Mouse (Mus musculus): ENCODE measurements around the gene Sltm.
A peak's percentile ranks its signal among the peaks of the same experiment; 100 is the strongest.
"Not testable (repeated sequence)": the region's sequence is repeated elsewhere in the genome, so short reads cannot be mapped to it uniquely, and the experiment has no call there.

The Sltm gene

DNA sequence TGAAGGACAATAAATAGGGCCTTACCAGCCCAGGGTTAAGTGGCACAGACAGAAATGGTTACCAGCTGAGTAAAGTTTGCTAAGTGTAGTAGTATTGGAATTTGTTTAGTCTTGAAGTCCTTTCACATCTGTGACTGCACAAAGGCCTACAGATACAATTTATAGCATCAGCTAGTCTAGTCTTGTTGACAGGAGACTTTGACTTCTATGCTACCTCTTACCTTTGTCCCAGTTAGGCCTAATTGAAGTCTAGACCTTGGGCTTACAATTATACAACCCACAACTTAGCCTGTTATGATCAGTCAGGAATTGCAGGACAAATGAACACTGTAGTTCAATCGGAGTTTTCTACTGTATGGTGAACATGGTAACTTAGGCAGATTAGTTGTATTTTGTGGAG is 9.0 kb downstream of the Sltm start:
- no peak for DNase-seq (ENCODE audit: low read depth, low spot score)

DNA sequence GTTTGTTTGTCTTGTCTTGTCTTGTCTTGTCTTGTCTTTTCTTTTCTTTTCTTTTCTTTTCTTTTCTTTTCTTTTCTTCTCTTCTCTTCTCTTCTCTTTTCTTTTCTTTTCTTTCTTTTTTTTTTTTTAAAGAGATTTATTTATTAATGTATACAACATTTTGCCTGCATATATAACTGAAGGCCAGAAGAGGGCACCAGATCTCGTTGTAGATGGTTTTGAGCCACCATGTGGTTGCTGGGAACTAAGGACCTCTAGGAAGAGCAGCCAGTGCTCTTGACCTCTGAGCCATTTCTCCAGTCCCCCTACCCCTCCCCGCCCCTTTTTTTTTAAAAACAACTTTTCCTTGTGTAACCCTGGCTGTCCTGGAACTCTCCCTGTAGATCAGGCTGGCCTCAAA is 9.7 kb downstream of the Sltm start:
- not testable (repeated sequence) for DNase-seq (ENCODE audit: low read depth, low spot score)

DNA sequence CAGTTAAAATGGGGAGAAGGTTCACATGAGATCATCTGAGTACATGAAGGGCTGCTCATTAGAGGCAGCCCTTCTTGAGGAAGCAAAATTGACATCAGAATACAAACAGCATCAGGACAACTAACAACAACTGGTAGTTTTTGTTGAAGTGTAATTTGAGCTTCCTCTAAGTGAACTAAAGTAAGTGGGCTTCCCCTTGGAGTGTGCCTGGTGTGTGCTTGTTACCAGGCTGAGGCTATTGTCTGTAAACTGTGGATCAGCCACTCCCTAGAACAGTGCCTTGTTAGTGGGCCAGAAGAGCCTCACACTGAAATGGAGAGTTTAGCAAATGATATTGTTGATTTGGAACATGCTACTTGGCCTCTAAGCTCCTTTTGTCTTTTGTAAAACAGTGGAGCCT is 12.9 kb downstream of the Sltm start:
- no peak for DNase-seq (ENCODE audit: low read depth, low spot score)

DNA sequence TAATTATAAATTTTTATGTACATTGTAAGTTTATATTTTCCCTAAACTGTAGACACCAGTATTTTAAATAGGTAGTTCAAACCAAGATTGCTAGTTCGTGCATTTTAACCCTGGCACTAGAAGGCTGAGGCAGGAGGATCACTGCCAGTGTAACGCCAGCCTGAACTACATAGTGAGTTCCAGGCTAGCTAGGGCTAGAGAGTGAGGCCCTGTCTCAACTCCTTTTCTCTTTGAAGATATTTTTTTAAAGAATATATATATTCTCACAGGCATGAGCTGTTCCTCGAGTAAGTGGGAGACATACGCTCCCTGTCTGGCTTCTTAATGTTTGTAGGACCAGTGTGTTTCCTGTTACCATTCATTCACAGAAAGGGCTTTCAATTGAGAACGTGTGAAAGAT is 14.2 kb downstream of the Sltm start:
- no peak for DNase-seq (ENCODE audit: low read depth, low spot score)

DNA sequence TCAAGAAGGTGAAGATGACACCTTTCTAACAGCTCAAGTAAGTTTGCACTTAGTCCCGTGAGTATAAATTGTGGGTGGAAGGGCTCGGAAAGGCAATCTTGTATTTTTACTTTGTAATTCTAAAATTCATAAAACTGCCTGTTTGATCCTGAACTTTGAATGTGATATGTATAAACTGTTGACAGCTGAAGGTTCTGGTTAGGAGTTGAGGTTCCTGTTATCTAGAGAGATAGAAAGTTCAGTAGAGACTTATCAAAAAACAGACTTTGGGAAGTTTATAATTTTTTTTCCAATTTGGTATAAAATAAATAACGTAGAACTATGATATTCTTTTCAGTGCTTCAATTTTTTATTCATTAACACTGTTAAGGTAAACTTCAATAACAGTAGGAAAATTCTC is 20.3 kb downstream of the Sltm start:
- DNase-seq (ENCODE audit: low read depth, low spot score): no peak

DNA sequence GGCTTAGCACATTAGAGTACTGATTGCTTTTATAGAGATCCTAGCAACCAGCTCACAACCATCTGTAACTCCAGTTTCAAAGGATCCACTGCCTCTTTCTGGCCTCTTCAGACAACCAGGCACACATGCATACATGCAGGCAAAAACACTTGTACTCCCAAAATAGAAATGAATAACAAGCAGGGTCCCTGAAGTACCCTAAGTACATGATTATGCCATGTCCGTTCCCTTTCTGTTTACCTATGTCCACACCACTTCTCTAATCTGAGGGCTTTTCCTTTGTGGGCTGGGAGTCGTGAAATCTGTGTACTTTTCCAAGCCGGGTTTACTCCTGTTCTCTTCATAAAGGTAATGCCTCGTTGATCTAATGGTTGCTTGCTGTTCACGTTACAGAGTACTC is 25.1 kb downstream of the Sltm start:
- DNase-seq (ENCODE audit: low read depth, low spot score): no peak

DNA sequence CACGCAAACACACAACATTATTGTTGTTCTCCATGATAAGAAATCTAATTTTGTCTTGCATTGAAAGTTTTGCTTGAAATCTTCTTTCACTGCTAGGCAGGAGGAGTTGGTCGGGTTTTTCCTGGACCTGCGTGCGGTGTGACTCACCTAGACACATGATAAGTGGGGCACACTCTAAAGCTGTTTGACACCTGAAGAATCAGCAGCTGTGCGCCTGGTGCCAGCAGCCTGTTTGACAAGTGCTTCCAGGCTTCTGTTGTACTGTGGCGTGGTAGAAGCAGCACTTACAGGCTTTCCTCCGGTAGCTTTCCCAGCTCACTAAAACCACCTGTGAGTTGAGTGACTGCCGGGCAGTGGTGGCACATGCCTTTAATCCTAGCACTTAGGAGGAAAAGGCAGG is 27.8 kb downstream of the Sltm start:
- DNase-seq (ENCODE audit: low read depth, low spot score): no peak

DNA sequence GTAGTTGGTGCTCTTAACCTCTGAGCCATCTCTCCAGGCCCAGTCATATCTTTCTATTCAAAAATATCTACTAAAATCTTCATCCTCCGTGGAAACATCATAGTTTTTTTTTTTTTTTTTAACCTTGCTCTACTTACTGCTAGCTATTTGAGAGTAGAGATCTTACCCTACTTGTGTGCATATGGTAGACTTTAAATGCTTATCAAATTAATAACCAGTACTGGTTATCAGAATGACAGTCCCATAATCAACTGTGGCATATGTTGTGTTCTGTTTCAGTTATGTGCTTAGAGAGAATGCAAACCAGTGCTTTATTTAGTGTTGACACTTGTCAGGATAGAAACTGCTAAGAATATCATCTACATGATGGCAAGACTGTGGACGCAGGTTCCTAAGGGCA is 35.6 kb downstream of the Sltm start:
- DNase-seq (ENCODE audit: low read depth, low spot score): no peak

DNA sequence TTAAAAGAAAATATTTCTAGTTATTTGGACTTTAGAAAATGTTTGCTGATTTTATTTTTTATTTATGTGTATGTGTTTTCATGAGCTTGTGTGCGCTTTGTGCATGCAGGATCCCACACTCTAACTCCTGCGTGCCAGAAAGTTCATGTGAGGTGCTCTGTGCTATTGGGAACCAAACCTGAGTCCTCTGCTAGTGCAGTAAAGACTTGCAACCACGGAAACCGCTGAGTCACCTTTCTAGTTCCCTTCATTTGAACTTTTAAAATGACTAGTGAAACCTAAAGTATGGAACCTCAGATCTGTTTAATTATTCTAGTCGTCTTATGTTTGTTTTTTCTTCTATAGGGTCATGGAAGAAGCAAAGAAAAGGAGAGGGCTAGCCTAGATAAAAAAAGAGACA is 38.4 kb downstream of the Sltm start:
- no peak for DNase-seq (ENCODE audit: low read depth, low spot score)

DNA sequence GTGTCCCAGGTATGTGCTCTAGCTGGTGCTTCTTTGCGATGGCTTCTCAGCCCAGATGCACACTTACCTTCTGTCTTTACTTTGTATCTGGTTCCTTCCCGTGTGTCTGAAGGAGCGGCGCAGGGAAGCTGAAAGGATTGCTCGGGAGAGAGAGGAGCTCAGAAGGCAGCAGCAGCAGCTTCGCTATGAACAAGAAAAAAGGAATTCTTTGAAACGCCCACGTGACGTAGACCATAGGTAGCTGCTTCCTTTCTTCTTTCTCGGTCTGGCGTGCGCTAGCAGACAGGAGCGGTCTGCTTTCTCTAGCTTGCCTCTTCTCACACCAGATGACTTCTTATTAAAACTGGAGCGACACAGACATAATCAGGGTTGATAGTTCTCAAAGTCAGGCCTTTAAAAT is 42.1 kb downstream of the Sltm start:
- DNase-seq (ENCODE audit: low read depth, low spot score): no peak

DNA sequence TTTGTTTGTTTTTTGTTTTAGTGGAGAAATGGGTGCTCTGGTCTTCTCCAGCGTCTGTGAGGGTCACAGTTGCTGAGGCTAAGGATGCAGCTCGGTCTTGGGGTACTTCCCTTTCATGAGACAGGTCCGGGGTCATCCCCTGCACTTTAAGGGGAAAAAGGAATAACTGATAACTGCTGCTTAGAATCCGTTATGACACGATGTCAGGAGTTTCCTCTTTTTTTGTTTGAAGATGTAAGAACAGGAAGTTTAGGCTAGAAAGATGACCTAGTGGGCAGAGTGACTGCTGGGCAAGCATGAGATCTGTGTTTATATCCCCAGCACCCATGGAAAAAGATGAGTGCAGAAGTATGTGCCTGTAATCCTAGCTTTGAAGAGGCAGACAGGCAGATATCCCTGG is 42.6 kb downstream of the Sltm start:
- DNase-seq (ENCODE audit: low read depth, low spot score): no peak

DNA sequence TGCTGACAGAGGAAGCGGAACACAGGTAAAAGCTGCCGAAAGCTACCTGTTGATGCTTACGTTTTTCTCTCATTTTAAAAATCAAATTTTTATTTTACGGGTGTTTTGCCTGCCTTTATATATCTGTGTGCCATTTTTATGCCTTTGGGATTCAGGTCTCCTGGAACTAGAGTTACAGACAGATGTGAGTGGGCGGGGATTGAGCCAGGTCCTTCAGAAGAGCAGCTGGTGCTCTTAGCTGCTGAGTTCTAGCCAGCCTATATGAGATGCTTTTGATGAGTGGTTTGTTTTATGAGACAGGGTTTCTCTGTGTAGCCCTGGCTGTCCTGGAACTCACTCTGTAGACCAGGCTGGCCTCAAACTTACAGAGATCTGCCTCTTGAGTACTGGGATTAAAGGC is 44.6 kb downstream of the Sltm start:
- DNase-seq (ENCODE audit: low read depth, low spot score): peak; percentile 62

DNA sequence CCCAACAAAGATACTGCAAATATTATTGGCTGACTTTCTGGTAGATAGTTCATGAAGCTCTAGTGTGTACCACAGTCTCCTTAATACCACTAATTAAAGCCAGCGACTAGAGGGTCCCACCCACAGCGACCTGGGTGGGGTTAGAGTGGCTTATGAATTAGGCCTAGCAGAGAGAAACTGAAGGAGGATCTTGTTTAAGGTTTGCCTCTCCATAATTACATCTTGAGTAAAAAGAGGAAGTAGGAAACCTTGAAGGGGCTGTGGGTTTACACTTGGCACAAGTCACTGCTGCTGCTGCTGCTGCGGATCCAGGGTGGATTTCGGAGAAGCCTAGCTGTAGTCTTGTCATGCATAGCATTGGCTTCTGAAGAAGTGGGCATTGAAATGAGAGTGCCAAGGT is 48.2 kb downstream of the Sltm start:
- DNase-seq (ENCODE audit: low read depth, low spot score): no peak

DNA sequence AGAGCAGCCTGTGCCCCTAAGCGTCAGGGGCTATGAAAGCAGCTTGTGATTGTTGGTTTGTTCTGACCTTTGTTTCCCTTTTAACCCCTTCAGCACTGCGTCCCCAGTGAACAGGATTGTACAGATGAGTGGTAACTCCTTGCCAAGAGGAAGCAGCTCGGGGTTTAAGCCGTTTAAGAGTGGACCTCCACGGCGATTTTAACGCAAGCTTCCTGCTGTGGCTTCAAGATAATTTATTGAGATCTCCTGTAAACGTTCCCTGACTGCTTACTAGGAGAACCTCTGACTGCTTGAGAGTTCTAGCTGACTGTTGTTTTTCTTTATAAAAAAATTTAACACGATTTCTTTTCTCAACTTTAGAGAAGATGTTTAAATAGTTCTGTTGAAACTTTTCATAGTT is 48.9 kb downstream of the Sltm start:
- no peak for DNase-seq (ENCODE audit: low read depth, low spot score)

DNA sequence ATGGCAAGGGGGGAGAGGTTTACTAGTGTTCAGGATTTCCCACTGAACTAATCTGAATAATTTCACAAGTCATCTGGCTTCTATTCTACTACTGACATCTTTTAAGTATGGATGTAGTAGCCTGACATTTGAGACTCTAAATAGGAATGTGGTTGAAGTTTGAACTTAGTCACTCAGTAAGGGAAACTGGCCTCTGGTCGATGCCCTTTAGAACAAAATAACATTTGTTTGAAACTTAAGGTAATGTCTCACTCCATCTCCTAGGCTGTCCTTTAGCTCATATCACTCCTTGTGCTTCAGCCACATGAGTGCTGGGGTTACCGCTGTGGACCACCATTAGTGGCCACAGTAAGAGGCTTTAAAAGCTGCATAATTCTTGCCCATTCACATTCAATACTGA is 55.7 kb downstream of the Sltm start:
- no peak for DNase-seq (ENCODE audit: low read depth, low spot score)

DNA sequence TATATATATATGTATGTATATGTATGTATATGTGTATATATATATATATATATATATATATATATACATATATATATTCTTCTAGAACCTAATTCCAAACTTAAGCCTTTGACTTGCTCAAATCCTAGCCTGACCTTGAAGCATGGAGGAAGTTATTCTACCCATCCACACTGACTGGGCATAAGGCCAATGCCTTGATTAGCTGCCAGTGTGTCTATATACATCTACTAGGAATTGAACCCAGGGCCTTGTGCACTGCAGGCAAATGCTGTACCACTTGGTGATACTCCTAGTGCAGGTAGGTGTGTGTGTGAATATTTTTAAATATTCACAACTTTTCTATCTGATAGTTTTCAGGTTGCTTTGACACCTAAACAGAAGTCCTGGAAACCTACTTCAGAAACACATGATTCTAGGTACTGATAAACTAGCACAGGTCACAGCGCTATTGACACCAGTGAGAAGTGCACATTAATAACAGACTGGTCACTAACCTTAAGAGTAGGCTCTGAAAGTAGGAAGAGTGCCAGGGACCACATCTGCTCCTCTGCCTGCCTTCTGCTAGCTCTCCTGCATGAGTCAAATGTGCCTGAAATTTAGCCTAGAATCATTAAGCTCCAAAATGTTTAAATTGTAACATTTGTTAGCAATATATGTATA is 59.8 kb downstream of the Sltm start:
- no peak for DNase-seq (ENCODE audit: low read depth, low spot score)

DNA sequence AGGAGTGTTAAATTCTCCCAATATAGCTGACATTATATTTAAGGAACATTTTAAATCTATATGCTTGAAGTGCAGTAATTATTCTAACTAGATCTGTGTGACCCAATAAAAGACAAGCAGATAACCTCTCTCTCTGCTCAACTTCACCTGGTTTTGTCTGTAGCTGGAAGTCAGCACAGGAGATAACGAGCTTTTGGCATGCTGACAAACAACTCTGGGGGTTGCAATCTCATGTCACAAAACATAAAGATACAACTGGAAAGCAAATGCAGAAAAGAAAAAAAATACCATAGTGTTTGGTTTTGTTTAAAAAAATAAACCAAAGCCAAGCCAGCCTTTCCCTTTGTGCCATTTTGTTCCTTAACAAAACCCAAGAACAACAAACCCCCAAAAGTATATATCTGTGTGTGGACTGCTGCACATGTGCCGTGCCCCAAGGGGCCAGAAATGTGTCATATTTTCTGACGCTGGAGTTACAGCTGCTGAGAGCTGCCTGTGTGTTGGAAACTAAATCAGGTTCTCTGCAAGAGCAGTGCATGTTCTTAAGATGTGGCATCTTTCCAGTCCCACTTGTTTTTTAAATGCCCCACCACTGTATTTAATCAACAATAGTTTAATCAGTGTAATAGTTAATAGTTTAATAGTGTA is 68.6 kb downstream of the Sltm start:
- DNase-seq (ENCODE audit: low read depth, low spot score): no peak

DNA sequence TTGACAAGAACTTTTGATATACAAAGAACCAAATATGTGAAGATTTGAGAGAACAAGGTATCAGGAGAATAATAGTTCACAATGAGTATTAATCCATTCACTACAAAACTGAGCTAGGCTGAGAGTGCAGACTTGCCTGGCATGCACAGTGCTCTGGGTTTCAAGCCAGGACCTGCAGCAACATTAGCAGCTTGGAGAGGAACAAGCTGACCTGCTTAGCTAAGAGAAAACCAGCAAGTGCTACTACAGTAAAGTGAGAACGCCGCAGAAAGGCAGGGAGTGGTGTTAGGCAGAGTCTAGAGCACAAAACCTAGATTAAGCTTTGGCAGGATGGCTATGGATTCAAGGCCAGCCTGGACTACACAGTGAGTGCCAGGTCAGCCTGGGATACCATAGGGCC is 87.2 kb downstream of the Sltm start:
- no peak for DNase-seq (ENCODE audit: low read depth, low spot score)

DNA sequence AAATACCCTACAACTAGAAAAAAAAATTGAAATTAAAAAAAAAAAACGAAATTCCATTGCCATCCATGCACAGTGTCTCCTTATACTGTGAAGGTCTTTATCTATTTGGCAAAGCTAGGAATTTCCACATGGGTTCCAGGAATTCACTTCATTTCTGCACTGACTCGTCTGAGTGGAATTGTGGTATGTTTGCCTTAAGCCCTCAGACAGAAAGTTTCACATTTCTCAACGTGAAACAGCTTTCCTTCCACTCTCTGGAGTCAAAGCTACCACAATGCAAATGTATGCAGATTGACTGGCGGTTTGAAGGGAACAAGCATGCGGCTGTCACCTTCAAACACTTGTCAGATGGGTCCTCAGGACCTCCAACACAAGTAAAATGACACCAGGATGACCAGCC is 89.1 kb downstream of the Sltm start:
- DNase-seq (ENCODE audit: low read depth, low spot score): no peak

DNA sequence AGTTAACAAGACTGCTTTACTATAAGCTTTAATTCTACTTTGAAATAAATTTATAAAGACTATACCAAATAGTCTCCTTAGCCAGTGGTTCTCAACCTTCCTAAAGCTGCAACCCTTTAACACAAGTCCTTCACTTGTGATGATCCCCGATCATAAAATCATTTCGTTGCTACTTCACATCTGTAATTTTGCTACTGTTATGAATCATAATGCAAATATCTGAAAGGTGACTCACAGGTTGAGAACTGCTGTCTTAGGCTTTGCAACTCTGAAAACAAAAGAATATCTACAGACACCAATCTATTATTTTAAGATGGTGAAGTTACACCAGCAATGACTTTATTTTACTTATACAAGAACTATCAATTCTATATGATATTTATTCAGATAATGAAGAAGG is 94.2 kb downstream of the Sltm start:
- DNase-seq (ENCODE audit: low read depth, low spot score): no peak
